Mouse (Mus musculus): ENCODE results near the gene Mrpl17.

DNA sequence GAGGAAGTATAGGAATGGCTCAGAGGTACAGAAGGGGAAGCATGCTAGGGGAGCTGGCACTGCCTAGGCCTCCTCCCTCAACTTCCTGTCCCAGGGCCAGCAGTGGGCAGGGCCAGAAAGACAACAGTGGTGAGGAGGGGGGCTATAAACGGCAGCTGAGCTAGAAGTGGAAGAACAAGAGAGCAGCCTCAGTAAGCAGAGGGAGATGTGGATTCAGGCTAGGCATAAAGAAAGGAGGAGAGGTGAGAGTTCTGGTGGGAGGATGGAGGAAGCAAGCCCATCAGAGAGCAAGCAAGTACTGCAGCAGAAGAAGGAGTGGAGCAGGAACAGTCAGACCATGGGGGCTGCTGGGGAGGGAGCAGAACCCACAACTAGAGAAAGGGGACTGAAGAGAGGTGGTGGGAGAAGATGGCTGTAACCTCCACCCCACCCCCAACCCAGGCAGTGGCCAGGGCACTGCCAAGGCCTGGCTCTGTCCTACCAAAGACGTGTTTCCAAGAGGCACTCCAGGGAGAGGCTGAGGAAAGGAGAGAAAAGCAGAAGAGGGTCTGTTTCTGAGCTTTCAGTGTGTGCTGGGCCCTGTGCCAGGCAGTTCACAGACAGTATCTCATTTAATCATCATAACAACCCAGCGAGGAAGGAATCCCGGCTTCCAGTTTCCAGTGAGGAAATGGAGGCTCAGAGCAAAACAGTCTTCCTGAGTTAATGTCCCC is 32.2 kb downstream of the Mrpl17 start:
- TF ChIP-seq ZC3H11A (IDR thresholded peaks at IDR 0.05; ENCODE audit: low read depth, low read length) (no peak), SMC3 (IDR thresholded peaks at IDR 0.05; ENCODE audit: low read depth, low read length) (no peak), USF1 (IDR thresholded peaks at IDR 0.05; ENCODE audit: low read depth, low read length) (no peak)

Data from CH12.LX (cell line).